16 mouse cellular contexts compared by ENCODE assay signal in genomic region chr7:82581802-82582201, GRCm38 (mm10).
"Had no signal": no experiment of that assay in that cellular context is flagged by ENCODE, and none has a peak within 500 bp of the region (broad histone marks: within the 10 kb centered on the region; RNA-seq: fewer than 3 reads in every experiment).

No protein-coding gene starts in this region.

- H3K27me3 ChIP-seq: megakaryocyte, embryonic 14.5 days; midbrain, embryonic 13.5 days; neural tube, embryonic 13.5 days; stomach, embryonic 15.5 days had no signal

- H3K27ac ChIP-seq: midbrain, embryonic 13.5 days; neural tube, embryonic 13.5 days; stomach, embryonic 15.5 days; stomach, postnatal 0 days had no signal

- H3K36me3 ChIP-seq: midbrain, embryonic 13.5 days; neural tube, embryonic 13.5 days; stomach, embryonic 15.5 days had no signal

- DNase-seq: lung, adult 18-20 months; lung, embryonic 14.5 days; lung, postnatal 10 days; lung, postnatal 4 days; right cerebral cortex, postnatal 14 days; thymus, adult 2 months; thymus, postnatal 25 days; thymus, postnatal 4 days had no signal

- H3K4me2 ChIP-seq: lung, embryonic 14.5 days; midbrain, embryonic 11.5 days; midbrain, embryonic 13.5 days; neural tube, embryonic 13.5 days; stomach, embryonic 15.5 days had no signal

- H3K4me3 ChIP-seq: megakaryocyte, embryonic 14.5 days; midbrain, embryonic 13.5 days; myocyte; neural tube, embryonic 13.5 days; stomach, embryonic 15.5 days had no signal

- H3K9ac ChIP-seq: lung, embryonic 14.5 days; midbrain, embryonic 13.5 days; neural tube, embryonic 13.5 days; stomach, embryonic 15.5 days had no signal

- ATAC-seq: midbrain, embryonic 13.5 days; midbrain, embryonic 16.5 days had no signal

- H3K9me3 ChIP-seq: megakaryocyte, embryonic 14.5 days; midbrain, embryonic 13.5 days; neural tube, embryonic 13.5 days; stomach, embryonic 15.5 days had no signal

- H3K4me1 ChIP-seq: megakaryocyte, embryonic 14.5 days; midbrain, embryonic 13.5 days; neural tube, embryonic 13.5 days; stomach, embryonic 15.5 days had no signal
